Mouse (Mus musculus): ENCODE data around the gene Aff3. TPM values are rescaled to one million over a fixed set of nuclear protein-coding genes. Genes with fewer than 3 reads are reported as not detected.
A peak's percentile ranks its signal among the peaks of the same experiment; 100 is the strongest.

Aff3 gene
- total RNA-seq, 2 experiments from 2014 or later: 14.2 to 34.5 TPM

- no peak for ATAC-seq (replicated peaks; ENCODE audit: low FRiP score, low TSS enrichment, poor library complexity, severe bottlenecking)
These were observed 427.5 kb downstream of the Aff3 start for GRCm38 (mm10) chr1:38237027-38237787.

GRCm38 (mm10) chr1:38233121-38233520 is 431.6 kb downstream of the Aff3 start:
- no peak for ATAC-seq (replicated peaks; ENCODE audit: low FRiP score, low TSS enrichment, poor library complexity, severe bottlenecking)

DNA sequence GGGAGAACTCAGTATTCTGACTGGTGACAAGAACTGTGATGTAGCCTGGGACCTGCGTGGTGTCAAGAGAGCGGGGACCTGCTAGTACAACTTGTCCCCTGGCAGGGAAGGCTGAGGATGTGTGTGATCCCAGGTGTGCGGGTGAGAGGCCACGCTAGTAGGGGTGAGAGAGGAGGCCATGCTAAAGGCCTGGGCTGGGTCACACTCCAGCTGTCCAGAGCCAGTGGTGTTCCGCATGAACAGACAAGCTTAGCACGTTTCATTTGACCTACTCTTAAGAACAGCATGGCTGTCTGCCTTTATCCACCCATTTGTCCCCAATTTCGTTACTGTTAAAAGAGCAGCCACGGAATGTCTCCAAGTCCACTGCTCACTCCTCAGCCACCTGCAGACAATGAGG is 434.7 kb downstream of the Aff3 start:
- no peak for ATAC-seq (replicated peaks; ENCODE audit: low FRiP score, low TSS enrichment, poor library complexity, severe bottlenecking)

DNA sequence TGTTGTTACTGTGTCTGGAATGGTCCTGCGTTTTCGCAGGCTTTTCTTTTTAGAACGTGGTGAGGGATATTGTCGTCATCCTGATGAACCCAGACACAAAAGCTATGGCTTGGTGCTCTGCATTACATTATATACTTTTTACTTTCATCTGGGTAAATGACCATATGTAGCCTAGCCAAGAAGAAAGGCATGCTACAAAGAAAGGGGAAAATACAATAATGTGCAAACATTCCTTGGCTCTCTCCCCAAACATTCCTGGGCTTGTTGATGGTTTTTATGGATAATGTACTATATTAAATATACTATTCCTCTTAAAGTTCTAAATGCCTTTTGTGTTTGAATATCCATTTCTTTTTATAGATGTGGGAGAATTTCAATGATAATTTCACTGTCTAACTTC is 435.9 kb downstream of the Aff3 start:
- no peak for ATAC-seq (replicated peaks; ENCODE audit: low FRiP score, low TSS enrichment, poor library complexity, severe bottlenecking)

DNA sequence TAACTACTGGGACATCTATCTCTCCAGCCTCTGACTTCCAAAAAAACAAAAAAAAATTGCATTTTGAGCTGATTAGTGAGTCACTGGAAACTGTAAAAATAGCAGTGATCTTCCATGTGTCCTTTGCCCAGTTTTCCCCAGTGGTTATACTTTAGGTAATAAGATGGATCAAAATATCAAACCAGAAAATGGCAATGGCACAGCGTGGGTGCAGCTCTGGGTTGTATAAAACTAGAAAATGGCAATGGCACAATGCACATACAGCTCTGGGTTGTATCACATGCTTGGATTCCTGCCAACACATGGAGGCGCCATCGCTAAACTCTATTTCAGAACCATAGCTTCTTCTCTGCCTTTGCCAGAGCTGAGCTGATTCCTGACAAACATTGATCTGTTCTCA is 439.6 kb downstream of the Aff3 start:
- no peak for ATAC-seq (replicated peaks; ENCODE audit: low FRiP score, low TSS enrichment, poor library complexity, severe bottlenecking)

DNA sequence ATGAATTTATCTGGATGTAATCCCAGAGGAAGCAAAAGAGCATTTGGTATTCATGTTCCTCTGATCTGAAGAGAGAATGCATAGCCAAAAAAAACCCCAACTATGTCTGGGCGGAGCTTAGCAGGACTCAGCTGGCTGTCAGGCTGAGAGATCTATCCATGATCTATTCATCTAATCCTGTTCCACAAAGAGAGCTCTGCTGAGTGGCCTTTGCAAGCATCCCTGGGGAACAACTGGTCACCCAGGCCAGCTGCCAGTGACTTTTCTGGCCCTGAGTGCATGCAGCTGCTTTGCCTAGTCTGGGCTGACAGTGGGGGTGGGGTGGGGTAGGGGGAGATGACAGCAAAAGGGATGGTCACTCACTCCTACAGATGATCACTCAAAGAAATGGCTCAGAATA is 442.6 kb downstream of the Aff3 start:
- no peak for ATAC-seq (replicated peaks; ENCODE audit: low FRiP score, low TSS enrichment, poor library complexity, severe bottlenecking)

DNA sequence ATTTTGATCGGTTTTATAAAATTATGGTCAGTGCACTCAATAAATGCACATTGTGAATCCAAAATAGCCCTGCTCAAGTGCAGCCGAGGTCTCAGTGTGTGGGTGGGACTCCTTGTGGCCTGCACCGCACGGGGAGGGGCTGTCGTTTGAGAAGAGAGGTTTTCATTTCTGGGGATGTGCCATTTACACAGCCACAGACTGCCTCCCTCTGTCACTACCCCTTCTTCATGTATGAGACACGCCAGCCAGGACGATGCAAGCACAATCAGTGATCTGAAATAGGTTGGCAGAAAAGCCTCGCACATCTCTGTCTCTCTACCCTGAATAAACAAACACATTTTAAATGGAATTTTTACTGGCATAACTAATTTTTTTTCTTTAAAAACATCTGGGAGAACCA is 443.3 kb downstream of the Aff3 start:
- no peak for ATAC-seq (replicated peaks; ENCODE audit: low FRiP score, low TSS enrichment, poor library complexity, severe bottlenecking)

- no peak for ATAC-seq (replicated peaks; ENCODE audit: low FRiP score, low TSS enrichment, poor library complexity, severe bottlenecking)
These were observed 446.6 kb downstream of the Aff3 start for GRCm38 (mm10) chr1:38217912-38218795.

DNA sequence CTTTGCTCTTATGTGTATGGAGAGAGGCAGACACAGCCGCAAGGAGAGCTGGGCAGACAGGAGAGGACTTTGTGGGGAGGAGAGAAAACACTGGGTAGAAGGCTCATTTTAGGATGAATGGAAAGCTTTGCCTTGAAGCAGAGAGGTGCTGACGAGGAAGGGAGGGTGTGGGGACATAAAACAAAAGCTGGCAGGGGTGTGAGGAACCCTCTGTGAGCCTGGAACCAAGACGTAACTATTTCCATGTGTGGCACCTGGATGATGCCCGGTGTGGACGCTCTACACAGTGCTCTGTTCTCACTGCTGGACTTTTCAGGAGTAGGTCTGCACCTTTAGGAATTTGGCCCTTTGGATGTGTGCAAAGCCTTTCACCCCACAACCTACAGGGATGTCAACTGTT is 447.7 kb downstream of the Aff3 start:
- ATAC-seq (replicated peaks; ENCODE audit: low FRiP score, low TSS enrichment, poor library complexity, severe bottlenecking): no peak

DNA sequence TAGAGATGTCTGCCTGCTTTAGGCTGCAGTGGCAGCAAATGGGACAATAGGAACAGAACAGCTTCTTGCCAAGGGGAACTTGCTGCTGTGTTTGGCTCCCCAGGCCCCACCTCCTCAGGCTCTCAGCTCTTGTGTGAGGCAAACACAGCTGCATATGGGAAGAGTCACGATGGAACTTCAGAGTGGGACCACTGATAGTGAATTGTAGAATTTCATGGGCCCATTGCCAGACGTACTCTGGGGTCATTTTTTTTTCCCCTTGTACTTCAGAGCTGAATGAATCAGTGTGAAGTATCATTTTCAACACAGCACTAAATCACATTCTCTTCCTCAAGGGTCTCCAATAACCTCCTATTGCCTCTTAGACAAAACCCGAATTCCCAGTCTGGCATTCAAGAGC is 451.4 kb downstream of the Aff3 start:
- ATAC-seq (replicated peaks; ENCODE audit: low FRiP score, low TSS enrichment, poor library complexity, severe bottlenecking): no peak

GRCm38 (mm10) chr1:38212386-38212785 is 452.4 kb downstream of the Aff3 start:
- no peak for ATAC-seq (replicated peaks; ENCODE audit: low FRiP score, low TSS enrichment, poor library complexity, severe bottlenecking)

- peak; percentile 57; the same call in 1 of the 2 replicates for ATAC-seq (replicated peaks; ENCODE audit: low FRiP score, low TSS enrichment, poor library complexity, severe bottlenecking)
These were observed 462.1 kb downstream of the Aff3 start for GRCm38 (mm10) chr1:38202475-38203183.

DNA sequence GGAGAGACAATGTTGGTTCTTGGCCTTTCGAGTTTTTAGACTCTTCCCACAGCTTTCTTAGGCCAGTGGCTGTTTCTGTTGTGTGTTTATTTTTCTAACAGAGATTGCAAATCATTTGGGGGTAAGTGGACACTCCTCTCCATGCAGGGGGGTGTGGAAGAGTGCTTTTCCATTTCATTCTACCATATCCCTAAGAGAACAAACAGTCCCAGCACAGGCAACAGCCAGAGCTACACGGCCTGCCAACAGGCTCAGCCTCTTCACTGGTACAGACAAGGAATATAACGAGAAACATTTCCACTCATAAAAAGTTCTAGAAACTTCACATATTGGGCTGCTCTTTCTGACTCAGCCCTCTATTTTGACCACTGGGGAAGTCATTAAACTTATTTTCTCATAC is 463.0 kb downstream of the Aff3 start:
- ATAC-seq (replicated peaks; ENCODE audit: low FRiP score, low TSS enrichment, poor library complexity, severe bottlenecking): no peak

- no peak for ATAC-seq (replicated peaks; ENCODE audit: low FRiP score, low TSS enrichment, poor library complexity, severe bottlenecking)
These were observed 464.8 kb downstream of the Aff3 start for GRCm38 (mm10) chr1:38199669-38200635.

GRCm38 (mm10) chr1:38198393-38199029 is 466.2 kb downstream of the Aff3 start:
- no peak for ATAC-seq (replicated peaks; ENCODE audit: low FRiP score, low TSS enrichment, poor library complexity, severe bottlenecking)

DNA sequence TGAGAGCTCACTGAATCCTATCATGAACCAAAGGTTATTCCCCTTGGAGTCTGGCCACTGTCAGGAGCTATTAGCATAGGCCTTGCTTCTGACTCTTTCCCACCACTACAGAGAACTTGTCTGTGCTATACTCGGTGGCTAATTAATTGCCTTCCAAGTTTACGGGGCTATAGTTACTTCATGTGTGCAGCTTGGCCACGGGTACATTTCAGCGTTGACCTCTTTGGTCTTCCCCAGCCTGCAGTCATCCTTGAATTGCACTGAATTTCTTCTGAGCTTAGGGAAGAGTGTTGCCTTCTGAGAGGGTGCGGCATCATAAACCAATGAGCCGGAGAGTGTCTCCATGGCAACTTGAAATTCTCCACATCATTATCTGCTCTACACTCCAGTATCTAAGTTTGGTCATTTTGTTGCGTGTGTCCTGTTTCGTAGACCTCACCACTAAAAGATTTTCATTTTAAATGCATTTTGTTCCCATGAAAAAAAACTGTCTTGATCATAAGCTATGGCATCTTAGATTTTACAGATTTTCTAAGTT is 467.5 kb downstream of the Aff3 start:
- no peak for ATAC-seq (replicated peaks; ENCODE audit: low FRiP score, low TSS enrichment, poor library complexity, severe bottlenecking)

DNA sequence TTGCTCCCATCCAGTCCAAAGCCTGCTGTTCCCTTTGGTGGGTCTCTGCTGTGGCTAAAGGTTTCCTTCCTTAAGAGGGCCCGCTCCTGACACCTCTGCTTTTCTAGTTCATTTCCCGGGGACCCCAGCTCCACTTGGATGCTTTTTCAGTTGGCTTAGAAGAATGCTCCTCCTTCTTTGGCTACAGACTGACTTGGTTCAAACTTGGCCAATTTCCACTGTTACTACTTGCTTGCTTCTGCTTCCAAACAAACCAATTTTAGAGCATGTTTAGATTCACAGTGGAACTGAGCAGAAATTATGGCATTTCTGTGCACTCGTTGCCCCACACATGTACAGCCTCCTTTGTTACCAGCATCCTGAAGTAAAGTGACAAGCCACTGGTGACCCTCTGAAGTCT is 469.0 kb downstream of the Aff3 start:
- ATAC-seq (replicated peaks; ENCODE audit: low FRiP score, low TSS enrichment, poor library complexity, severe bottlenecking): no peak

- ATAC-seq (replicated peaks; ENCODE audit: low FRiP score, low TSS enrichment, poor library complexity, severe bottlenecking): no peak
These were observed 478.6 kb downstream of the Aff3 start for GRCm38 (mm10) chr1:38186227-38186545.

Measured in megakaryocyte-erythroid progenitor cell, adult 5-6 weeks (primary cell).